ENCODE assay signal across 33 mouse cellular contexts in the genomic region with DNA sequence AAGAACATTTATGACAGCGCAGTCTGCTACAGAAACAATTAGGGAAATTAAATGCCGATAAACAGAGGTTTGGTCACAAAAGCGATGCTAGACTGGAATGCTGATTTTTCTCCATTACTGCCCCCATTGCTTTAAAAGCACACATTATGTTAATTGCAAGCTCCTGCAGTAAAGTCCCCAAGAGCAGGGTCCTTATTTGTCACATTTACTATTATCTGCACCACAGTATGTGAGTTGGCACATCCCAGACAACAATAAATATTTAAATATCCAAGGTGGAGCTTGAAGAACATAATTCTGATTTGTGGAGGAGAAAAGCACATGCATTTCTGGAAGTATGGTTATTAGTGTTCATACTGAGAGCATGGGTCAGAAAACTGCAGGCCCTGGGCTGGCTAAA.
DNase-seq lines count a peak whose midpoint lies in the region; ATAC-seq and TF ChIP-seq lines count a peak whose summit lies in the region.
"Had no signal": no experiment of that assay in that cellular context is flagged by ENCODE, and none has a peak within 500 bp of the region (broad histone marks: within the 10 kb centered on the region; RNA-seq: fewer than 3 reads in every experiment).

No protein-coding gene starts in this region.

- peaks cover 67% of the 10 kb centered on the region for H3K4me1 ChIP-seq in forebrain, embryonic 13.5 days
- H3K4me1 ChIP-seq in forebrain, embryonic 10.5 days: peaks cover 30% of the 10 kb centered on the region
- peaks cover 79% of the 10 kb centered on the region for H3K4me1 ChIP-seq in hindbrain, embryonic 13.5 days (replicated peaks)
- no peaks in the 10 kb centered on the region for H3K4me1 ChIP-seq in hindbrain, embryonic 11.5 days (replicated peaks; ENCODE audit: control insufficient read depth, insufficient read depth, low read length)
- H3K4me1 ChIP-seq in neural tube, embryonic 12.5 days: peaks cover 42% of the 10 kb centered on the region
- H3K4me1 ChIP-seq in stomach, postnatal 0 days (replicated peaks; ENCODE audit: control insufficient read depth, insufficient read depth): no peaks in the 10 kb centered on the region
- H3K4me1 ChIP-seq: limb, embryonic 15.5 days; liver, embryonic 13.5 days; megakaryocyte, embryonic 14.5 days had no signal

- no peak for TF ChIP-seq POLR2A in brain, embryonic 14.5 days (IDR thresholded peaks at IDR 0.05; ENCODE audit: borderline replicate concordance, extremely low read depth, insufficient read depth, insufficient read length, poor library complexity, severe bottlenecking)

- no peak for TF ChIP-seq EP300 in stomach, postnatal 0 days (optimal IDR thresholded peaks at IDR 0.05)

- H3K9ac ChIP-seq in forebrain, embryonic 13.5 days: no peak overlapping the region
- no peak overlapping the region for H3K9ac ChIP-seq in hindbrain, embryonic 13.5 days
- no peak overlapping the region for H3K9ac ChIP-seq in hindbrain, embryonic 11.5 days (ENCODE audit: low read depth, low read length)
- no peak overlapping the region for H3K9ac ChIP-seq in neural tube, embryonic 12.5 days
- H3K9ac ChIP-seq in stomach, postnatal 0 days (ENCODE audit: low read length): no peak overlapping the region
- H3K9ac ChIP-seq: limb, embryonic 15.5 days; liver, embryonic 13.5 days; midbrain, embryonic 15.5 days had no signal

- no peak overlapping the region for H3K4me2 ChIP-seq in forebrain, embryonic 13.5 days
- H3K4me2 ChIP-seq in hindbrain, embryonic 13.5 days: no peak overlapping the region
- no peak overlapping the region for H3K4me2 ChIP-seq in hindbrain, embryonic 11.5 days (replicated peaks; ENCODE audit: low read depth, low read length)
- no peak overlapping the region for H3K4me2 ChIP-seq in neural tube, embryonic 12.5 days (replicated peaks)
- no peak overlapping the region for H3K4me2 ChIP-seq in stomach, postnatal 0 days (replicated peaks; ENCODE audit: low read depth)
- H3K4me2 ChIP-seq: heart, embryonic 11.5 days; limb, embryonic 15.5 days; liver, embryonic 13.5 days; midbrain, embryonic 15.5 days had no signal

- no peaks in the 10 kb centered on the region for H3K27me3 ChIP-seq in forebrain, embryonic 13.5 days
- no peaks in the 10 kb centered on the region for H3K27me3 ChIP-seq in forebrain, embryonic 10.5 days (ENCODE audit: poor library complexity, severe bottlenecking)
- H3K27me3 ChIP-seq in hindbrain, embryonic 13.5 days: no peaks in the 10 kb centered on the region
- H3K27me3 ChIP-seq in hindbrain, embryonic 11.5 days (ENCODE audit: control insufficient read depth, insufficient read depth, low read length): no peaks in the 10 kb centered on the region
- no peaks in the 10 kb centered on the region for H3K27me3 ChIP-seq in neural tube, embryonic 12.5 days (replicated peaks)
- no peaks in the 10 kb centered on the region for H3K27me3 ChIP-seq in stomach, postnatal 0 days (ENCODE audit: control insufficient read depth, insufficient read depth, low read length)
- H3K27me3 ChIP-seq: CH12.LX; limb, embryonic 15.5 days; liver, embryonic 13.5 days; midbrain, embryonic 15.5 days had no signal

- no peak for ATAC-seq in forebrain, embryonic 13.5 days
- ATAC-seq in hindbrain, embryonic 13.5 days (ENCODE audit: low FRiP score): no peak
- ATAC-seq in hindbrain, embryonic 11.5 days (ENCODE audit: low FRiP score): no peak
- ATAC-seq in neural tube, embryonic 12.5 days (ENCODE audit: low FRiP score, low read depth): no peak
- no peak for ATAC-seq in stomach, postnatal 0 days (ENCODE audit: low FRiP score, low TSS enrichment)
- ATAC-seq: activated CD4-positive, CD25-positive, alpha-beta regulatory T cell, adult 4 months; lung, postnatal 0 days had no signal

- no peak for DNase-seq in forebrain, embryonic 10.5 days (ENCODE audit: extremely low spot score, low spot score)
- no peak for DNase-seq in hindbrain, embryonic 11.5 days (ENCODE audit: low spot score)
- DNase-seq in brain, embryonic 14.5 days (ENCODE audit: low read depth): peak; percentile 68
- DNase-seq in stomach, postnatal 0 days (ENCODE audit: low spot score): no peak
- no peak for DNase-seq in layer of hippocampus, adult 2 months (ENCODE audit: low spot score in 2 of 2)
- DNase-seq: adrenal gland, adult 2 months; adrenal gland, postnatal 36 days; cerebellum, adult 2 months; cerebellum, postnatal 14 days; gastrocnemius, postnatal 14 days; heart, adult 18-20 months; heart, postnatal 4 days; kidney, adult 18-20 months; kidney, postnatal 36 days; liver, embryonic 13.5 days; lung, adult 18-20 months; lung, postnatal 4 days; right cerebral cortex, adult 18-20 months; spleen, adult 18-20 months; thymus, adult 2 months; thymus, postnatal 36 days had no signal

- TF ChIP-seq CTCF in brain, embryonic 14.5 days (IDR thresholded peaks at IDR 0.05; ENCODE audit: borderline replicate concordance, extremely low read depth, insufficient read depth, insufficient read length): no peak
- no peak for TF ChIP-seq CTCF in stomach, postnatal 0 days (IDR thresholded peaks at IDR 0.05; ENCODE audit: low read depth)
- no peak for TF ChIP-seq CTCF in layer of hippocampus, adult 2 months (conservative IDR thresholded peaks at IDR 0.05)

- 47% methylated on average over 3 of the region's 3 CpGs for WGBS in forebrain, embryonic 13.5 days
- 97% methylated on average over 3 of the region's 3 CpGs for WGBS in forebrain, embryonic 10.5 days
- 58% methylated on average over 3 of the region's 3 CpGs for WGBS in hindbrain, embryonic 13.5 days
- WGBS in hindbrain, embryonic 11.5 days: 76% methylated on average over 3 of the region's 3 CpGs
- WGBS in neural tube, embryonic 12.5 days: 55% methylated on average over 3 of the region's 3 CpGs
- 68% methylated on average over 3 of the region's 3 CpGs for WGBS in stomach, postnatal 0 days

- no peaks in the 10 kb centered on the region for H3K9me3 ChIP-seq in forebrain, embryonic 13.5 days (replicated peaks)
- no peaks in the 10 kb centered on the region for H3K9me3 ChIP-seq in forebrain, embryonic 10.5 days
- H3K9me3 ChIP-seq in hindbrain, embryonic 13.5 days: no peaks in the 10 kb centered on the region
- H3K9me3 ChIP-seq in hindbrain, embryonic 11.5 days (ENCODE audit: control insufficient read depth, low read length): no peaks in the 10 kb centered on the region
- H3K9me3 ChIP-seq in neural tube, embryonic 12.5 days: no peaks in the 10 kb centered on the region
- H3K9me3 ChIP-seq in stomach, postnatal 0 days (ENCODE audit: control insufficient read depth, low read length): no peaks in the 10 kb centered on the region
- H3K9me3 ChIP-seq: limb, embryonic 10.5 days; limb, embryonic 15.5 days; liver, embryonic 13.5 days; midbrain, embryonic 15.5 days had no signal

- 0 out of 2 replicates have a peak, but pooled peaks cover under 1% of the 10 kb centered on the region for H3K36me3 ChIP-seq in forebrain, embryonic 13.5 days (ENCODE audit: poor library complexity, severe bottlenecking)
- H3K36me3 ChIP-seq in forebrain, embryonic 10.5 days (replicated peaks): no peaks in the 10 kb centered on the region
- no peaks in the 10 kb centered on the region for H3K36me3 ChIP-seq in hindbrain, embryonic 13.5 days
- no peaks in the 10 kb centered on the region for H3K36me3 ChIP-seq in hindbrain, embryonic 11.5 days (ENCODE audit: control insufficient read depth, insufficient read depth, low read length)
- H3K36me3 ChIP-seq in neural tube, embryonic 12.5 days: no peaks in the 10 kb centered on the region
- no peaks in the 10 kb centered on the region for H3K36me3 ChIP-seq in stomach, postnatal 0 days (ENCODE audit: control insufficient read depth, insufficient read depth, low read length)
- H3K36me3 ChIP-seq: limb, embryonic 10.5 days; limb, embryonic 15.5 days; liver, embryonic 13.5 days; midbrain, embryonic 15.5 days had no signal

- peak overlapping the region; percentile 66 for H3K27ac ChIP-seq in forebrain, embryonic 13.5 days
- H3K27ac ChIP-seq in forebrain, embryonic 10.5 days: no peak overlapping the region
- H3K27ac ChIP-seq in hindbrain, embryonic 13.5 days: peak overlapping the region; percentile 76
- H3K27ac ChIP-seq in hindbrain, embryonic 11.5 days (ENCODE audit: low read depth, low read length): no peak overlapping the region
- peak overlapping the region; percentile 21; the same call in 1 of the 2 replicates for H3K27ac ChIP-seq in neural tube, embryonic 12.5 days
- no peak overlapping the region for H3K27ac ChIP-seq in stomach, postnatal 0 days (replicated peaks)
- H3K27ac ChIP-seq in layer of hippocampus, adult 2 months: no peak overlapping the region
- H3K27ac ChIP-seq: limb, embryonic 10.5 days; limb, embryonic 15.5 days; liver, embryonic 13.5 days had no signal

- H3K4me3 ChIP-seq in forebrain, embryonic 13.5 days: no peak overlapping the region
- no peak overlapping the region for H3K4me3 ChIP-seq in forebrain, embryonic 10.5 days
- no peak overlapping the region for H3K4me3 ChIP-seq in hindbrain, embryonic 13.5 days
- no peak overlapping the region for H3K4me3 ChIP-seq in hindbrain, embryonic 11.5 days (ENCODE audit: low read depth, low read length)
- H3K4me3 ChIP-seq in neural tube, embryonic 12.5 days: no peak overlapping the region
- H3K4me3 ChIP-seq in stomach, postnatal 0 days (ENCODE audit: low read depth, low read length): no peak overlapping the region
- no peak overlapping the region for H3K4me3 ChIP-seq in layer of hippocampus, adult 2 months
- H3K4me3 ChIP-seq: erythroblast, embryonic 14.5 days; limb, embryonic 10.5 days; limb, embryonic 15.5 days; liver, embryonic 13.5 days; megakaryocyte, embryonic 14.5 days; midbrain, embryonic 15.5 days had no signal

Comparison
In these comparisons a context has a peak if more than half of its experiments do, and no peak if none do; other contexts are left out.
1. H3K27ac ChIP-seq: peak in forebrain, embryonic 13.5 days (single experiment), hindbrain, embryonic 13.5 days (single experiment) and neural tube, embryonic 12.5 days (single experiment); none in forebrain, embryonic 10.5 days (single experiment), hindbrain, embryonic 11.5 days (single experiment), stomach, postnatal 0 days (single experiment) and layer of hippocampus, adult 2 months (single experiment).